In genomic region chr6:117489161-117489560, GRCm38 (mm10) we compare ENCODE assay signal across 18 mouse cellular contexts.
"Had no signal": no experiment of that assay in that cellular context is flagged by ENCODE, and none has a peak within 500 bp of the region (broad histone marks: within the 10 kb centered on the region; RNA-seq: fewer than 3 reads in every experiment).

No protein-coding gene starts in this region.

- H3K4me1 ChIP-seq: midbrain, embryonic 12.5 days; neural tube, embryonic 13.5 days; neural tube, embryonic 15.5 days had no signal

- DNase-seq: lung, embryonic 14.5 days; lung, postnatal 10 days; lung, postnatal 4 days; midbrain, embryonic 14.5 days; retina, postnatal 1 day; right cerebral cortex, adult 18-20 months; right cerebral cortex, postnatal 25 days; right cerebral cortex, postnatal 4 days; spleen, adult 18-20 months; thymus, adult 18-20 months; thymus, postnatal 14 days; thymus, postnatal 36 days had no signal

- H3K27me3 ChIP-seq: midbrain, embryonic 12.5 days; neural tube, embryonic 13.5 days; neural tube, embryonic 15.5 days had no signal

- ATAC-seq: midbrain, embryonic 16.5 days had no signal

- H3K27ac ChIP-seq: midbrain, embryonic 10.5 days; midbrain, embryonic 12.5 days; neural tube, embryonic 13.5 days; neural tube, embryonic 15.5 days had no signal

- H3K36me3 ChIP-seq: midbrain, embryonic 10.5 days; midbrain, embryonic 12.5 days; neural tube, embryonic 13.5 days; neural tube, embryonic 15.5 days had no signal

- H3K4me3 ChIP-seq: midbrain, embryonic 10.5 days; midbrain, embryonic 12.5 days; myocyte; neural tube, embryonic 13.5 days; neural tube, embryonic 15.5 days had no signal

- H3K9ac ChIP-seq: lung, embryonic 14.5 days; midbrain, embryonic 12.5 days; neural tube, embryonic 13.5 days; neural tube, embryonic 15.5 days had no signal
